Mouse (Mus musculus): ENCODE results near the gene Smyd5. TPM values are rescaled to one million over a fixed set of nuclear protein-coding genes. Genes with fewer than 3 reads are reported as not detected.

Smyd5 gene
- polyA plus RNA-seq, 1 experiment from 2014 or later, result 59.1 TPM

DNA sequence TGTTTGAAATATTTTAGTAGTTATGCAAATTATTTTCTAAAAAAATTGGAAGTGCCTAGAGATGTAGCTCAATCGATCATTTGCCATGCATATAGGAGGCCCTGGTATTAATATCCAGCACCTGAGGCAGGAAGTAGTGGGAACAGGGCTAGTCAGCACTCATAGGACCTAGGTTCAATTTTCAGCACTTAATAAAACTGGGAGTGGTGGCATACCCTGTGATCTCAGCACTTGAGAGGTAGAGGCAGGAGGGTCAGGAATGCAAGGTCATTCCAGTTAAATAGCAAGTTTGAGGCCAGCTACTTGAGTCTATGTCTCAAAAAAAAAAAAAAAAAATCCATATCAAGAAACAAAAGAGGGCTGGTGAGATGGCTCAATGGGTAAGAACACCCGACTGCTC lies 12.6 kb upstream of the Smyd5 start:
- no peaks in the 10 kb centered on the region for H3K9me3 ChIP-seq
- no peak for ATAC-seq (ENCODE audit: insufficient number of reproducible peaks, insufficient read depth, low FRiP score, low TSS enrichment, low read depth)
- H3K27me3 ChIP-seq, result peaks cover 30% of the 10 kb centered on the region
- WGBS, result 79% methylated on average over 2 of the region's 2 CpGs
- no peaks in the 10 kb centered on the region for H3K4me1 ChIP-seq
- no peak overlapping the region for H3K4me3 ChIP-seq
- H3K4me2 ChIP-seq, result no peak overlapping the region
- H3K27ac ChIP-seq, result no peak overlapping the region
- H3K9ac ChIP-seq, result no peak overlapping the region
- H3K36me3 ChIP-seq, result no peaks in the 10 kb centered on the region

DNA sequence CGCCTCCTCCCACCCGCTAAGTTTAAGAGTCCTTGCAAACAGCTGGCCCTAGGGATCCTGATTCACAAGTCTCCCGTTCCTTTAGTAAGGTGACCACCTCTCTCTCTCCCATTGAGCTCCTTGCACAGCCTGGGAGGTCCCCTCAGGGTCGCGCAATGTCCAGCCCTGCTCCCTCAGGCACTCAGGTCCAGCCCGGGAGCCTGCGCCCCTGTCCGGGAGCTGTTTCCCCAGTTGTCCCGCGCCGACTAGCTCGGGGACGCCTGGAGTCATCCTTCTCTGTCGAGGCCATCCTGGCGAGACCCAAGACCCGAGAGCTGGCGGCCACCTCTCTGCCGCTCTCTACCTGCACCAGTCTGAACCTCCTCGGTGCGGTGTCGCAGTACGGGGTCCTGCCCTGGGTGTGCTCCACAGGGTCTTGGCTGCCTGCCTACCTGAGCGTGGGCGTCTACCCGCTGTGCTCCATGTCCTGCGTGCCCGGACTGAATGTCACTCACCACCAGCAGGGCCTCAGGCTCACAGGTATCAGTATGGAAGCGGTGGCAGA lies 7.9 kb upstream of the Smyd5 start, which contains the start of gene Noto:
TSS of gene Noto (plus strand) at position 51 of the 544 bp plus-strand sequence.
- peaks cover 29% of the 10 kb centered on the region for H3K27me3 ChIP-seq
- WGBS, result 12% methylated on average over 28 of the region's 28 CpGs
- H3K4me2 ChIP-seq, result peak within 1 kb of the TSS; percentile 39
- no peaks in the 10 kb centered on the region for H3K9me3 ChIP-seq
- H3K4me3 ChIP-seq, result peak within 1 kb of the TSS; percentile 7; the same call in 1 of the 2 replicates
- no peak for ATAC-seq (ENCODE audit: insufficient number of reproducible peaks, insufficient read depth, low FRiP score, low TSS enrichment, low read depth)
- no peaks in the 10 kb centered on the region for H3K4me1 ChIP-seq
- H3K27ac ChIP-seq, result no peak within 1 kb of the TSS
- no peaks in the 10 kb centered on the region for H3K36me3 ChIP-seq
- peak within 1 kb of the TSS; percentile 44; the same call in 1 of the 2 replicates for H3K9ac ChIP-seq

- Histone ChIP-seq H3K4me1 (peaks cover 13% of the 10 kb centered on the region), H3K27me3 (peaks cover 4% of the 10 kb centered on the region), H3K27ac (peak overlapping the region; percentile 28; the same call in 1 of the 2 replicates), H3K4me2 (peak overlapping the region; percentile 79), H3K36me3 (no peaks in the 10 kb centered on the region), H3K9me3 (no peaks in the 10 kb centered on the region), H3K4me3 (peak overlapping the region; percentile 97), H3K9ac (peak overlapping the region; percentile 88)
- peak; percentile 71 for ATAC-seq (ENCODE audit: insufficient number of reproducible peaks, insufficient read depth, low FRiP score, low TSS enrichment, low read depth)
- 43% methylated on average over 8 of the region's 8 CpGs for WGBS
Observed at GRCm38 (mm10) chr6:85431274-85431841, 431 bp upstream of the Smyd5 start.

- Histone ChIP-seq H3K9ac (no peak overlapping the region), H3K27me3 (no peaks in the 10 kb centered on the region), H3K9me3 (no peaks in the 10 kb centered on the region), H3K4me1 (peaks cover 13% of the 10 kb centered on the region), H3K27ac (no peak overlapping the region), H3K4me3 (no peak overlapping the region), H3K36me3 (peaks cover 12% of the 10 kb centered on the region), H3K4me2 (no peak overlapping the region)
- ATAC-seq (ENCODE audit: insufficient number of reproducible peaks, insufficient read depth, low FRiP score, low TSS enrichment, low read depth), result no peak
- WGBS, result 77% methylated on average over 5 of the region's 5 CpGs
Observed at GRCm38 (mm10) chr6:85433865-85434264, 2.1 kb downstream of the Smyd5 start.

DNA sequence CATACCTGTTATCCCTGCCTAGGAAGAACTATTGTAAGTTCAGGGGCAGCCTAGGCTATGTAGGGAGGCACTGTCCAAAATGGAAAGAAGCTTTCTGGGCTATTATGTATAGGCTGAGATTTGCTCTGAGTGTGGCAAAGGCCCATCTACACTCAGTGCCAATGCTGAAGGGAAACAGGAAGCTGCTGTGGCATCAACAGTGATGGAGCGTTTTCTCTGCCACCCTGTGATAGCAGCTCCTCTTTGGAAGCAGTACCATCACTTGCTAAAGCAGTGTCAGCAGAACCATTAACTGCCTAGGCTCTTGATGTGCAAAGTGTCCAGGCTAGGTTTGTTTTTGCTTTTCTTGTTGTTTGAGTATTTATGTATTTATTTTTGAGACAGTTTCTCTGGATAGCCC lies 4.4 kb downstream of the Smyd5 start:
- Histone ChIP-seq H3K9me3 (no peaks in the 10 kb centered on the region), H3K4me1 (peaks cover 13% of the 10 kb centered on the region), H3K4me2 (no peak overlapping the region), H3K4me3 (no peak overlapping the region), H3K36me3 (peaks cover 35% of the 10 kb centered on the region), H3K27me3 (no peaks in the 10 kb centered on the region), H3K27ac (no peak overlapping the region), H3K9ac (no peak overlapping the region)
- 91% methylated on average over 1 of the region's 1 CpGs for WGBS
- no peak for ATAC-seq (ENCODE audit: insufficient number of reproducible peaks, insufficient read depth, low FRiP score, low TSS enrichment, low read depth)

DNA sequence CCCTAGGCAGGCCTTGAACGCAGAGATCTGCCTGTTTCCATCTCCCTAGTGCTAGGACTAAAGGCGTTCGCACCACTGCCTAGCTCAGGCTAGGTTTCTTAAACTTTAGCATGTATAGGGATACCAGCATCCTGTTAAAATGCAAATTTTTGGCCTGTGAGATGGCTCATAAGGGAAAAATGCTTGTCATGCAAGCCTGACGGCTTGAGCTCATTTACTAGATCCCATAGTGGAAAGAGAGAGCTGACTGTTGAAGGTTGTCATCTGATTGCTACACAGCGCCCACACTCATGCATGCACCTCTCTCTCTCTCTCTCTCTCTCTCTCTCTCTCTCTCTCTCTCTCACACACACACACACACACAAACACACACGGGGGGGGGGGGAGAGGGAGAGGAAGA lies 4.8 kb downstream of the Smyd5 start:
- Histone ChIP-seq H3K27ac (no peak overlapping the region), H3K9ac (no peak overlapping the region), H3K27me3 (no peaks in the 10 kb centered on the region), H3K36me3 (peaks cover 39% of the 10 kb centered on the region), H3K4me2 (no peak overlapping the region), H3K4me1 (peaks cover 10% of the 10 kb centered on the region), H3K4me3 (no peak overlapping the region), H3K9me3 (no peaks in the 10 kb centered on the region)
- WGBS, result 81% methylated on average over 5 of the region's 6 CpGs
- no peak for ATAC-seq (ENCODE audit: insufficient number of reproducible peaks, insufficient read depth, low FRiP score, low TSS enrichment, low read depth)

DNA sequence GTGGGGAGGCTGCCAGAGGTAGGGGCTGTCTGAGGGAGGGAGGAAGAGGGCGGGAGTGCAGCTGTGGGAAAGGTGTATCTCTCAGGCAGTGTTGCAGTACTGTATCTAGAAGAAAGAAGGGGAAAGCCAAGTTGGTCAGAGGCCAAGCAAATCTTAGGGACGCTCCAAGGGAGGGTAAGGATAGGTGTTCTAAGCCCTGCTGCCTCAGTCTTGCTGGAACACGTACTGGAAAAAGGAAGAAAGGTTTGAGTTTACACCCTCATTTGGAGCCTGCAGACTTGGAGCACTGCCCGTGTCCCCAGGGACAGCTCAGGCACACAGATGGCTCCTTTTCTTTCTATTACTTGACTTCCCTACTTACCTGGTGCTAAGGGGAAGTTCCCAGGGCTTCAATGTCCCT lies 9.4 kb downstream of the Smyd5 start:
- 80% methylated on average over 4 of the region's 4 CpGs for WGBS
- Histone ChIP-seq H3K27ac (no peak overlapping the region), H3K4me3 (no peak overlapping the region), H3K36me3 (peaks cover 79% of the 10 kb centered on the region), H3K4me2 (no peak overlapping the region), H3K27me3 (no peaks in the 10 kb centered on the region), H3K9ac (no peak overlapping the region), H3K4me1 (no peaks in the 10 kb centered on the region), H3K9me3 (no peaks in the 10 kb centered on the region)
- no peak for ATAC-seq (ENCODE audit: insufficient number of reproducible peaks, insufficient read depth, low FRiP score, low TSS enrichment, low read depth)

- H3K4me3 ChIP-seq, result no peak overlapping the region
- H3K27me3 ChIP-seq, result no peaks in the 10 kb centered on the region
- H3K36me3 ChIP-seq, result peaks cover 83% of the 10 kb centered on the region
- H3K27ac ChIP-seq, result no peak overlapping the region
- H3K9ac ChIP-seq, result no peak overlapping the region
- no peak for ATAC-seq (ENCODE audit: insufficient number of reproducible peaks, insufficient read depth, low FRiP score, low TSS enrichment, low read depth)
- H3K9me3 ChIP-seq, result no peaks in the 10 kb centered on the region
- 90% methylated on average over 3 of the region's 3 CpGs for WGBS
- no peaks in the 10 kb centered on the region for H3K4me1 ChIP-seq
- no peak overlapping the region for H3K4me2 ChIP-seq
Observed at GRCm38 (mm10) chr6:85443488-85444233, 11.9 kb downstream of the Smyd5 start.

DNA sequence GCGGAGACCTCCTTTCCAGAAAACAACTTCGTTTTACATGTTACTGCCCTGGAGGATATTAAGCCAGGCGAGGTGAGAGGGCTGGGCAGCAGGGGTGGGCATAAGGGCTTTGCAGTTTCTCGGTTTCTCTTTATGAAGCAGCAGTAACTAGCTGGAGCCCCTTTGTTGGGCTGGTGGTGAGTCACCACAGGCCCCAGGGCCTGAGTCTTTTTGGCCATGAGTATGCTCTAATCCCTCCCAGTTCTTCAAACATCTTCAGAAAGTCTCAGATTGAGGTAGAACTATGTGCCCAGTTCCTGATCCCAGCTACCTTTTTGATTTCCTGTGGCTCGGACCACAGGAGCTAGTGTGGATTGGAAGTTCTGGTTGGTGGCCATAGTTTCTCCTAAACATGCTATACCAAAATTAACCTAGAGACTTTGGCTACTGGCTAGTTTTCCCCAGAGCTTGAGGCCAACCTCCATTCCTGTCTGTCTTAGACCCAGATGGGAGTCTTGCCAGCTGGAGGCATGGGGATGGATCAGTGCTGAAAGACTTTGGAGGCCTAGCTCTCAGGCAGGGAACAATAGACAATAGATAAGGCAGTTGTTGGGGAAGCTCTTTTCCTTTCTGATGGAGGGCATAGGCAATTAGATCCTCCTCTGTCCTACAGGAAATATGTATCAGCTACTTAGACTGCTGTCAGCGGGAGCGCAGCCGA lies 12.6 kb downstream of the Smyd5 start:
- Histone ChIP-seq H3K4me2 (no peak overlapping the region), H3K9ac (no peak overlapping the region), H3K4me3 (no peak overlapping the region), H3K36me3 (peaks cover 75% of the 10 kb centered on the region), H3K27ac (no peak overlapping the region; the same call in 1 of the 2 replicates), H3K9me3 (no peaks in the 10 kb centered on the region), H3K27me3 (no peaks in the 10 kb centered on the region), H3K4me1 (no peaks in the 10 kb centered on the region)
- no peak for ATAC-seq (ENCODE audit: insufficient number of reproducible peaks, insufficient read depth, low FRiP score, low TSS enrichment, low read depth)
- 84% methylated on average over 8 of the region's 8 CpGs for WGBS

- Histone ChIP-seq H3K36me3 (peaks cover 67% of the 10 kb centered on the region), H3K4me3 (no peak overlapping the region), H3K9me3 (no peaks in the 10 kb centered on the region), H3K4me2 (no peak overlapping the region), H3K27me3 (no peaks in the 10 kb centered on the region), H3K27ac (no peak overlapping the region), H3K4me1 (peaks cover 3% of the 10 kb centered on the region; the same call in 1 of the 2 replicates), H3K9ac (no peak overlapping the region)
- ATAC-seq (ENCODE audit: insufficient number of reproducible peaks, insufficient read depth, low FRiP score, low TSS enrichment, low read depth), result 0 out of 2 replicates have a peak, but pooled peaks have one; percentile 17
- 76% methylated on average over 5 of the region's 5 CpGs for WGBS
Observed at GRCm38 (mm10) chr6:85445286-85445685, 13.5 kb downstream of the Smyd5 start.

- no peaks in the 10 kb centered on the region for H3K27me3 ChIP-seq
- peaks cover 47% of the 10 kb centered on the region for H3K36me3 ChIP-seq
- no peak overlapping the region for H3K27ac ChIP-seq
- ATAC-seq (ENCODE audit: insufficient number of reproducible peaks, insufficient read depth, low FRiP score, low TSS enrichment, low read depth), result no peak
- H3K4me3 ChIP-seq, result no peak overlapping the region
- H3K4me2 ChIP-seq, result no peak overlapping the region
- H3K4me1 ChIP-seq, result peaks cover 8% of the 10 kb centered on the region; the same call in 1 of the 2 replicates
- no peaks in the 10 kb centered on the region for H3K9me3 ChIP-seq
- no peak overlapping the region for H3K9ac ChIP-seq
- WGBS, result 89% methylated on average over 6 of the region's 6 CpGs
Observed at GRCm38 (mm10) chr6:85447351-85447750, 15.6 kb downstream of the Smyd5 start.

Measured in embryonic facial prominence, embryonic 13.5 days (tissue).